Mouse (Mus musculus): ENCODE results near the gene Lurap1l.
"Not testable (repeated sequence)": the region's sequence is repeated elsewhere in the genome, so short reads cannot be mapped to it uniquely, and the experiment has no call there.

Gene Lurap1l

DNA sequence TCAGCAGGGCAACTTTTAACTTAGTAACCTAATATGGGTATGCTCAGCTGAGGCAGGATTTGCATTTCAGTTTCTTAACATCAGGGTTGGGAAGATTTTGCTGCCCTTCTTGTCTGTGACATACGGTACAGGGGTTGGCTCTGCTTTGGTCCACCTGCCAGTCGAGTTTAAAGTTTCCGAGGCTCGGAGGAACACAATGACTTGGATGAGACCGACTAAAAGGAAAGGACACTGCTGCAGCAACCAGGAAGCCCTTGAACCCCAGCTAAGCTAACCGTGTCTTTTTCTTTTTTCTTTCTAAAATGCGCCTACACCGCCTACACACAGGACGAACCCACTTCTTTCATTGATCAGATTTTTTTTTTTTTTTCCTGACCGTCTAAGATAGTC is at the start of gene Lurap1l:
Gene Lurap1l, plus strand, starts transcription at position 166 of the 390 bp plus-strand sequence.
- peak; percentile 45 for DNase-seq

DNA sequence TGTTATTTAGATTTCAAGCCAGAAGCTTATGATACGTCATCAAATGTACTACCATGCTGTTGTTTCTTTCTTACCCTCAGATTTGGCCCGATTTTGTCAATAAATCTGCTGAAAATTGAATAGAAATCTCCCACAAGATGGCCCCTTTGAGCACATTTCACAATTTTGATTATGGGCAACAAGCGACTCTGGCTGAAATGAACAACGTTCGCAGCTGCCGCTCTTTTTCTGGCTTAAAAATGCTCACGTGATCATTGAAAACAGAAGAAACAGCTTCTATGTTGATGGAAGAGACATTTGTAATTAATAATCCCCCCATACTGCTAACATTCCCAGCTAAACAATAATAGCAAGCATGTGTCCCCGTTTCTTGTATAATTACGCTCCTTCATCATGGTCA is 47.5 kb upstream of the Lurap1l start:
- DNase-seq = no peak

DNA sequence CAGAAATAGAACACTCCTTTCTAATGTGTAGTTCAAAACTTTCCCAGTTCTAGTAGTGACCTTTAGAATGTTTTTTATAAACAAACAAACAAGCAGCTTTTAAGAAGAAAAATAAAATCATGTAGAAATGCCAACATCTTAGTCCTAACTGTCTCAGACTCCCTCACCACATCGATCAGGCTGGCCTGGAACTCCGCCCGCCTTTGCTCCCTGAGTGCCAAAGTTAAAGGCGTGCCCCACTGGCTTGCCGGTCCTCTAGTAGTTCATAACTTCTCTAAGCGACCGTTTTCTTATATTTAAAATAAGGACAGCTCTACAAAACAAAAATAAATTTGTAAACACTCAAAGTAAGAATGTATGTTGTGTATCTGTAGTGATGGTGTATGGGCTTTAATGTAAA is 46.5 kb upstream of the Lurap1l start:
- DNase-seq = no peak

DNA sequence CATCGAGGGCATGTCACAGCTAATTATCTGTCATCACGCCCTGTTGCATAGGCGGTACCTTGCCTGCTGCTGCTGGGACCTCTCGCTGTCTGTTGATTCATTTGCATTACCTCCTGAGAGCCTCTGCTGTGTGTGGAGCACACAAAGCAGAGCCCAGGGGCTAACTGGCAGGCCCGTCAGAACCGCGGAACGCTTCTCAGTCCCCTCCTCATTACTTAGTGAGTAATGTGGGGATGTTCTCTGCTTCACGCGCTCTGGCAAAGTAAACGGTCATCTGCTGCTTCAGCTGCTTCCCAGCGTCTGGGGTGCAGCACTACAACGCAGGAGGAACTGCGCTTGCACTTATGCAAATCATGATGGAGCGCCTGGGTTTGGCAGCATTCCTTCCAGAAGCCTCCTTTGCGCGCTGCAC is 45.9 kb upstream of the Lurap1l start:
- DNase-seq = peak; percentile 76

DNA sequence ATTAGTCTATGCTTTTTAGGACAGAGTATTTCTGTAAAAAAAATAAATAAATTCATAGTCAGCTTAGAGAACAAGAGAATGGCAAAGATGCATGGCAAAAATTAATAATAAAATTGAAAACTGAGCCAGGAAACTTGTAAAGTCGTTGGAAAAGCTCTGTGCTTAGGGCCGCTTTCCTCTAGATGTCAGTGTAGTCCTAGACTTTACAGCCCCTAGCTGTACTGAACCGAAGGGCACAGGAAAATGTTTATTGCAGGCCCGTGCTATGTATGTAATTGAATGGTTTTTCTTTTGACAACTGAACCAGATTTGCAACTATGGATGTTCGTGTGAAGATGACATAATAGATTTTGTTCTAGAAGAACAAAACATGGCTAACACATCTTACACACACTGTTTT is 44.4 kb upstream of the Lurap1l start:
- DNase-seq = no peak

DNA sequence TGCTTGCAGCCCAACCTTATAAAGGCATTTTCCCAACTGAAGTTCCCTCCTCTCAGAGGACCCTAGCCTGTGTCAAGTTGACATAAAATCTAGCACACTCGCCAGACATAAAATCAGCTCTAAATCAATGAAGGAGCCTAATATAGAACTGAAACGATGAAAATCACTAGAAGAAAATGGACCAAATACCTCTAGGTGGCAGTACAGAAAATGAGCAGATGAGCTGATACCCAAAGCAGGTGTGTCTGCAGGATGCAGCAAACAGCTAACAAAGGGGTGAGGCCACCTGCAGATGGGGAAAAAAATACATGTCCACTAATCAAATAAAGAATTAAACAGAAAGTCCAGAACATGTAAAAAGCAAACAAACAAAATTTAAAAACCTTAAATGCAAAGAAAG is 40.8 kb upstream of the Lurap1l start:
- DNase-seq = no peak

DNA sequence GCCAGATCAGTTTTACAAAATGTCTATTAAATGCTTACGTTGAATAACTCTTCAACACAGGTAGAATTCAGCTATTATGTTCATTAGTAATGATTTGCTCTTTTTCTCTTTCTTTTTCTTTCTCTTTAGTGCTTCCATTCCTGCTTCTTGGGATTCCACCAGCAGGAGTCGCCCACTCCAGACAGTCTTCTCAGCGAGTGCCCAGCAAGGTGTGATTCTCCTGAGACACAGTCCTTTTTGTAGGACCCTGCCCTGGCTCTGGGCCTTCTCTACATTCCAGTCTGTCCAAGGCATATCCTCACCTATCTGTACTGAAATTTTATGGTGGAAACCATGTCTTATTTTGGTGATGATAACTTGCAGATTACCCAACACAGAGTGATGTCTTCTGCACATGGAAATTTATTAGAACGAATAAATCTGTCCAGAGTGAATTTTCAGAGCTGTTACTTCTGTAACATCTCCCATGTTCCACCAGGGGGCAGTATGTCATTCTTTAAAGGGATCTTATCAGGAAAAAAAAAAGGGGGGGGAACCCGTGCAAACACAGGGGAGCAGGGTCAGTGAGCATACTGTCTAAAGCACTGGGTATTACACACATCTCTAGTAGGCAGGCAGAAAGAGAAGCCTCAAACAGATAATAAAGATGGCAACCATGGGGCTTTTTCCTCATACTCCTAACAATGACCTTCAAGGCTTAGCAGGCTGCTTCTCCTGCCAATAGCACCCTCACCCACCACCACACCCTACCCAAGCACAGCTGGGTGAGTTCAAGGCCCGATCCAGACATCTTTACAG is 37.4 kb upstream of the Lurap1l start:
- no peak for DNase-seq

DNA sequence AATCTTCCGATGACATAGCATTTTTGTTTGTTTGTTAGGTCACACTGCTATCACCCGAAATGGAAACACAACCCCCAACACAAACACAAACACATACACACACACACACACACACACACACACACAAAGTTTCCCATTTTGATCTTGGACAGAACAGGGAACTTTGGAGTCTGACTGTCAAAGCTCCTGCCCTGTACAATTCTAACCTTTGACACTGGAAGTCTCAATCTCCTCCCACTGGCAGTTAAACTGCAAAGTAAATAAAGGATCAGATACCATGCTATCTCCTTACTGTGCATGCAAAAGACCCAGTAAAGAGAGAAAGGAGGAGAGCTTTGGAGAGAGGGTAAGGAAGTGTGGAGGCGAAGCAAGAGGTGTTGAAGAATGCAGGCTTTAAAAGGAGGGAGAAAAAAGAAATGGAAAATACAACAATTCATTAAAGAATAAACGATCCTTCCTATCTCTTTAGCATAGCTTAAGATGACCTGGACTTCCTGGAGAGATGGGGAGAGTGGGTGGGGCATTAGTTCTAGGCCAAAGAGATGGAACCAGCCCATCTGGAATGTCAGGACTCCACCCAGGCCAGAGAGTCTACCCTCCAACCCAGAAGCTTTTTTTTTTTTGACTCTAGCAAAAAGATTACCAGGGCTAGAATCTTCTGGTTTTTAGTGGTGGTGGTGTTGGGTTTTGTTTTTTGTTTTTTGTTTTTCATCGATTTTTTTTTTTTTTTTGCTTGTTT is 36.2 kb upstream of the Lurap1l start:
- no peak for DNase-seq

DNA sequence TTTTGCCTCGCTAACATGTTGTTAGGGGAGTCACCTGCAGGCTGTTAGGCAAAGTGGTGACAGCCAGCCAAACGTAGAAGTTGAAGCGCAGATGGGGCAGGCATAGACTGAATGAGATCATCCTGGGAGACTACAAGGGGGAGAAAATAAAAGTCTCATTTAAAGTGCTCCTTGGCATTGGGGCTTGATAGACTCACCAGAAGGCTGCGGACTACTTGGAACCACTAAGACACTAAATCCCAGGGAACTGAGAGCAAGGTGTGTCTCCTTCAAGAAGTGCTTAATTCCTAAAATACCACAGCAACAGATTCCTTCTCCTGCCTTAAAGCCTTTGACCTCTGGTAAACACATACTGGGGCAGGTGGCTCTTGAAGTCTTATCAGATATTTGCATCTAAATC is 35.4 kb upstream of the Lurap1l start:
- DNase-seq = no peak

DNA sequence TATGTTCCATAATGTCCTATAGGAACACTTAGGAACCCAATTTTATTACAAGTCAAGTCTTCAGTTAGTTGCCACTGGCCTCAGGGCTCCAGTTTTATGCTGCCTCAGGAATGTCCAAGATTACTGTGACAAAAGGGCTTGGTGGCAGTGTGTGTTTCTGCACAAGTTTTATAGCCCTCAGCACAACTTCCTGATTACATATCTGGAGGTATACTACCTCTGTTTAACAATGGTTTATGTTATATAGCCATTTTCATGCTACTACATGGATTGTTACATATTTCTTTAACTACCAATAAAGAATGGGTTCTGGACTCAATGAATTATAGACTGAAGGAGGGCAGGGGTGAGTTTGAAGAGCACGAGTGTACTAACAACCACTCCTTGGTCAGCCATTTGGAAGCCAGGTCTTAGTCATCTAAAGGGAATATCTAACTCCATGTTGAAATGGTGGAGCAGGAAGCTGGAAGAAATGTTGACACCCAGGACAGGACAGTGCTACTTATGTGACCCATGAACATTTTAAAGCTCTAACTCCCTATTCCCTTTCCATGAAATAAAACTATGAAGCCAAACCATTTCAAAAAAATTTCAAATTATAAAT is 28.3 kb upstream of the Lurap1l start:
- no peak for DNase-seq

DNA sequence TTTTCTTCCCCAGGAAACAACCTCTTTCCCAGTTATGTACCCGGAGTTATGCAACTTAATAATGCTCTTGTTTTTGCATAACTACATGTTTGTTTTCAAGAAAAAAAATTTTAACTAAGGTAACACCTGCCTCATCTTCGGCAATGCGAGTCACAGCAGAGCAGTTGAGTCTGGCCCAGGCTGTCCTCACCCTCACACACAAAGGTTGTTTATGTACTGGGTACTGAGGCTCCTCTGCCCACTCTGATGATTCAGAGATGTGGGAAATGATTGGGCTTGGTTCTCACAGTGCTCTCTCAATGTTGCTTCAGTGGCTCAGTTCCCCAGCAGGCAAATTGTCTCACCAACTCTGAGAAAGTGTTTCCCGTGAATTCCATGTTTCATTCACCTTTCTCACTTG is 23.8 kb upstream of the Lurap1l start:
- DNase-seq = no peak

DNA sequence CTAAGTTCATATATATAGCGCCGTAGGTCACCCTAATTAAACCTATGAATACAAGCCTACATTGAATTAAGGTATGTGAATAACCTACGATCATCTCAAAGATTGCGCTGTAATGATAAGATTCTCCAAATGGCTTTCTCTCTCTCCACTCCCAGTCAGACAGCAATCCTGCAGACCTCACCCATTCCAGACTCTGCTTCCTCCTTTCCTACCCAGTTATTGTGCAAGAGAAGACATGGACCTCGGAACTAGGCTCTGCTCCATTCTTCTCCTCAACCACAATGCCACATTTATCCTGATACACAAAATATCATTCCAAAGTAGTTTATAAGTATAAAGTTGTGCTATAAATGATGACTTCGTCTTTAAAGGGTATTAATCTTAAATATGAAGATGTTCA is 19.4 kb upstream of the Lurap1l start:
- no peak for DNase-seq

DNA sequence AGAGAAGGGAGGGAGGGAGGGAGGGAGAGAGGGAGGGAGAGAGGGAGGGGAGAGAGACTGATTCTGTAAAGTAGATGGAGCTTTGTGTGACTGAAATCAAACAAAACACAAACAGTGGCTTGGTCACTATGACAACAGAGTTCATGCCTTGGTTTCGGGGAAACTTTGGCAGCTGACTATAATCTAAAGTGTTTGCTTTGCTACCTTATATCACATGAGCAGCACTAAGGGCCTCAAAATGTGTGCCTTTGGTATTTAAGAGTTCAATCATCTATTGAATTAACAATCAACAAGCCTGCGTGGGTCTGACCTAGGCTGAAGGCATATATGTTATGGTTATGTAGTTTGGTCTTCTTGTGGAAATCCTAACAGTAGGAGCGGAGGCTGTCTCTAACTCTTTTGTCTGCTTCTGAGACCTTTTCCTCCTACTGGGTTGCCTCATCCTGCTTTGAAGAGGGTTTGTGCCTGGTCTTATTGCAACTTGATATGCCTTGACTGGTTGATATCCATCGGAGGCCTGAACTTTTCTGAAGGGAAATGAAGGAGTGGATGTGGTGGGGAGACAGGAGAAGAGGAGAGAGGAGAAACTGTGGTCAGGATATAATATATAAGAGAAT is 15.1 kb upstream of the Lurap1l start:
- no peak for DNase-seq

DNA sequence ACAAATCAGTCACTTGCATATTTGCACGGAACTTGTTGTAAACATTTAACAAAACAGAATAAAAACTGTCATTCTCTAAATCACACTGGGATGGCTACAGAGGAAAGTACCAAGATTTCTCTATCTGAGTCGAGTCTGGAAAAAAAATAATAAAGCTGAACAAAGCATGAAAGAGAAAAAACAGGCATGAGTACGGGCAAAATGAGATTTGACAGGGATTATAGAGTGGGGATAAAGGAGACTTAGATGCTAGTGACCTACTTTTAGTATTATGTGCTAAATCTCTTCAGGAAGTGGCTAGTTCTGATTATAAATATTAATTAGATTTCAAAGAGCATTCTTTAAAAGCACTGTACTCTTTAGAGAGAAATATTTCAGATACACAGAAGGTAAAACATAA is 3.7 kb upstream of the Lurap1l start:
- DNase-seq = no peak

DNA sequence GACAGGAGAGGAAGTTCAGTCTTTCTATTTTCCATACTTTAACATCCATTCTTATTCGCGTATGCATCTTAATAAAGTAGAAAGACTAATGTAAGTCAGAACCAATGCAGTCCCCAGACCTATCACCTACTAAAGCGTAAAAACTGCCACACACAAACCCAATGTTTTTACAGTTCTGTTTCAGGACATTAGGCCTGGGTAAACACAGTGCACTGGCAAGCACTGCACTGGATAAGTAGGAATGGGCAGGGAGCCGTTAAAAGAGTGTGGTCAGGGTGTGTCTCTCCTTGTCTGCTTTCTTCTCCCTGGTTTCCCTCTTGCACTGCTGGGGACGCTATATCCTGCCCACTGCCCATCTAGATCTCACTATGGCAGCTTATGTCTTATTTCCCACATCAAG is 2.5 kb upstream of the Lurap1l start:
- no peak for DNase-seq

DNA sequence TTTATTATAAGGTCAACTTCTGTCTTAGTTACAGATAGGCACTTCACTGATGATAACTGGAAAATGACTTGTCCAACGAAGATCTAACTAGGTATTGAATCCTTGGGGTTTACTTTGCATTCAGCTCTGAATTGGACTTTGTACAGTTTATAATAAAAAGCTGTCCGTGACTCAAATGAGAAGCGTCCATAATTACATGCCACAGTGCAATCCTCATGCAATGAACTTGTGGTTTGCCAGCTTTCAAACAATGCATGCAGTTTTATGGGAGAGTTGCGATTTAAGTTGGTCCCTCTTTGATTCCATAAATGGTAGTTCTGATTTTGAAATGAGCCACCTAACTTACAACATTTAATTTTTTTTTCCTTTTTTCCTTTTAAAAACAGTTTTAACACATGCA is 1.5 kb upstream of the Lurap1l start:
- no peak for DNase-seq

DNA sequence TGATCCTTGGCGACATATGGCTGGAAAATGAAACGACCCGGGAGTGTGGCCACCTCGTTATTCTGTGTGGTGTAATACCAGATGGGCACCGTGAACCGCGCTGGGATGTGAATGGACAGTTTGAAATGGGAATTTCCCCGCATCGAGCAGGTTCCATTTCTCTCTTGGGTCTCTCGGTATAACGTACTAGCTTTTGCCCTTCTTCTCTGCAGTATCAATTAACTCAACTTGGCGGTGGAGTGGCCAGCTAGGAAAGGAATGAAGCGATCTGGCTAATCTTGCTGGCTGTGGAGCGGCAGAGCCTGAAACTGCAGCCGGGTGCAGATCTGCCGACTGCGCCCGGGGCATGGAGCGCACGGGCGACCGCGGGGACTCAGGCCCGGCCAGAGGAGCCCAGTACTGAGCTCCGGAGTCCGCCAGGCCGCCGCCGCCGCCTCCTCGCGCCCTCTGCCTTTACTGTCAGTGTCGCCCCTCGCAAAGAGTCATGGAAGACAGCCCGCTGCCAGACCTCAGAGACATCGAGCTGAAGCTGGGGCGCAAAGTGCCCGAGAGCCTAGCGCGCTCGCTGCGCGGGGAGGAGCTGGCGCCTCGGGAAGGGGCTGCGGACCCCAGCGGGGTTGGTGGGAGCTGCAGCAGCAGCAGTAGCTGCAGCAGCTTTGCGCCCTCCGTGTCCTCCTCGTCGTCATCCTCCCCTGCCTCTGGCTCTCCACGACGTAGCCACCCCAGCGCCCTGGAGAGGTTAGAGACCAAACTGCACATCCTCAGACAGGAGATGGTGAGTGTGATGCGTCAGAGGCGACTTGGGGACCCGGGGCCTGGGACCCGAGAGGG is 640 bp downstream of the Lurap1l start:
- peak; percentile 33 for DNase-seq

DNA sequence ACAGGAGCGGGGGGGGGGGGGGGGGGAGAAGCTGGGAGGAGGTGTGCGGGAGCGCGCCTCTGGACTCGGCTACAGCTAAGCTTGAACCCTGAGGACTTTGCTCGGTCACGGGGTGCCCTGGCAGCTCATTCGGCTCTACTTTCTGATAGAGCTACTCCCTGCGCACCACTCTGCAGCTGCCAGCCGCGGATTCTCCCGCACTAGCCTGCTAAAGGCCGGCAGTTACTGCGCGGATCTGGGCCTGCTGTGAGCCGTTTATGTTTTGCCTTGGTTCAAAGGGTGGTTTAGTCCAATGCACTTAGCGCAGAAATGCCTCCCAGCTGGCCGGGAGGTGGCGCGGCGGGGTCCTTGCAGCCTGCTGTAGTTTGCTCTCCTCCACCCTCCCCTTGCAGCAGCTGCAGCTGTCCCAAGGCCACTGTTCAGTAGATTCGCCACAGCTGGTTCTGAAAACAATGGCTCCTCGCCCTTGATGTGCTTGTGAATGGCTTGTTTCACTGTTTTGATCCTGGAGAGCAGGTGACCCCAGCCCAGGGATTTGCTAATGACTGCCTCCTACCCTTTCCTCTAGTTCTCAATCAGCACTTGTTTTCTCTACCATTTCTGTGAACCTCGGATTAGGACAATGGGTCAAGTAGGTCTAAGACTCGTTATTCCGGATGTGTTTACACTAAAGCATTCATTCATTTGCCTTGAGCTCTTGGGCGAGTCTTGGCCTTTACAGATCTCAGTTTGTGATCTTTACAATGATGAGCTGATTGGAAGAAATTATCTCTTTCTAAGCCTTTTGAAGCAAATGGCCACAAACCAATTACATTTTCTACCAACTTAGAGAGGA is 1.5 kb downstream of the Lurap1l start:
- peak; percentile 67 for DNase-seq

DNA sequence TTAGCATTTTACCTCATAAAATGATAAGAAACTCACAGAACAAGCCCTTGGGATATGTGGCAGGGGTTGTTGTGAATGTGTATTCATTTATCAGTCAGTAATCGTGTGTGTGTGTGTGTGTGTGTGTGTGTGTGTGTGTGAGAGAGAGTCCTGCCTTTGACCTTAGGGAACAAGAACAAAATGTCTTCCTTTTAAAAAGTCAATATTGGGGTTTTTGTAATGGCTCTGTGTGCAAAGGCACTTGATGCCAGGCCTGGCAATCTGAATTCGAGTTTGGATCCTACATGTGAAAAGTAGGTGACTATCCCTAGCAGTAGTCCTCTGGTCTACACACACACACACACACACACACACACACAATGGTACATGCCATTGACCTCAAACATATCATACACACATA is 4.8 kb downstream of the Lurap1l start:
- no peak for DNase-seq

DNA sequence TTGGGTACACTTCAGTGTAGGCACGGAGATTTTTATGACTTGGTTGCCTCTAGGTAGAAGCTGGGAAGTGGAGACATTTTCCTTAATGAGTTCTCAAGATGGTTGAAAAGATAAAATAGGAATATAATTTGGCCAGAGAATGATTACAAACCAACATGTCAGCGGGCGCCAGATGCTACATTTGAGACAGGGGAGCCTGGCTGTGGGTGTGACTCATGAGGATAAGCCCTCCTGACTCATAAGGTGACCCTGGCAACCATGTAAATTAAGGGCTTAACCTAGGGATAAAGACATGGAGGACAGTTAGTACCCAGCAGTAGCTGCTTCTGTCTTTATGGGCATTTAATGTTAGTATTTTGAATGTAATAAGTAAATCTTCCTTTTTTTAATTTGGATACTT is 6.2 kb downstream of the Lurap1l start:
- DNase-seq = no peak

DNA sequence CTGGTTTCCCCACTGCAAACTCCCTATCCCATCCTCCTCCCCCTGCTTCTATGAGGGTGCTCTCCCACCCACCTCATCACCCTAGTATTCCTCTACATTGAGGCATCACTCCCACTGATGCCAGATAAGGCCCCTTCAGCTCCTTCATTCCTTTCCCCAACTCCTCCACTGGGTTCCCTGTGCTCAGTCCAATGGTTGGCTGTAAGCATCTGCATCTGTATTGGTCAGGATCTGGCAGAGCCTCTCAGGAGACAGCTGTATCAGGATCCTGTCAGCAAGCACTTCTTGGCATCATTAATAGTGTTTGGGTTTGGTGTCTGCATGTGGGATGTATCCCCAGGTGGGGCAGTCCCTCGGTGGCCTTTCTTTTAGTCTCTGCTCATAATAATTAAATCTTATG is 6.7 kb downstream of the Lurap1l start:
- not testable (repeated sequence) for DNase-seq

DNA sequence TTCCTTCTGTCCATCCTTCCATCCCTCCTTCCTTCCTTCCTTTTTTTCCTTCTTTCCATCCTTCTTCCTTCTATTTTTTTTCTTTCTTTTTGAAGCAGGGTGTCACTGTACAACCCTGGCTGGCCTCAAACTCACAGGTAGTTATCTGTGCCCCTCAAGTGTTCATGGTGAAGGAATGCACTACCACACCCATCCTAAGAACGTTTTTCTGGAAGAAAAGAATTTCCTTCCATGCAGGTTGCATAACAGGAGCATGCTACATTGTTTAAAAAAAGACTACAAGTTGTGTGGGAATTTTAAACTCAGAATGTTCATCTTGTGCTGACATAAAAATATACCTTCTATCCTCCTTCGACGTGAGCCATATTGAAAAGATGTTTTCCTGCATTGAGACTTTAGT is 7.4 kb downstream of the Lurap1l start:
- no peak for DNase-seq

Measured in layer of hippocampus, adult 9-11 months (tissue).